Mouse (Mus musculus) ES-Bruce4 (cell line): Measurements from ENCODE around the gene Btnl4. TPM values are rescaled to one million over a fixed set of nuclear protein-coding genes. Genes with fewer than 3 reads are reported as not detected.
A peak's percentile ranks its signal among the peaks of the same experiment; 100 is the strongest.
"Not testable (repeated sequence)": the region's sequence is repeated elsewhere in the genome, so short reads cannot be mapped to it uniquely, and the experiment has no call there.

Experiments
- H3K27ac ChIP-seq: 2 replicates; pipeline ENCODE4 v1.5.1; 2012; ENCODE audit warnings: low read length, inconsistent platforms; ENCODE audit not compliant: insufficient read depth
- H3K27me3 ChIP-seq: 2 replicates; pipeline ENCODE4 v1.6.1; 2012; ENCODE audit warnings: mild to moderate bottlenecking, low read length, inconsistent platforms; ENCODE audit not compliant: control insufficient read depth, poor library complexity, insufficient read depth, severe bottlenecking
- H3K36me3 ChIP-seq: 2 replicates; pipeline ENCODE4 v1.6.1; 2012; ENCODE audit warnings: inconsistent platforms, mild to moderate bottlenecking, low read length, moderate library complexity; ENCODE audit not compliant: control insufficient read depth, poor library complexity, insufficient read depth, severe bottlenecking
- H3K4me1 ChIP-seq: one replicate; pipeline ENCODE4 v1.8.1; 2011; ENCODE audit warnings: low read length; ENCODE audit not compliant: control insufficient read depth, insufficient read depth
- H3K4me3 ChIP-seq: 2 replicates; pipeline ENCODE4 v1.5.1; 2011; ENCODE audit warnings: low read depth, mild to moderate bottlenecking, low read length
- H3K9ac ChIP-seq: 2 replicates; pipeline ENCODE4 v1.6.1; 2012; ENCODE audit warnings: low read depth, mild to moderate bottlenecking, inconsistent platforms; ENCODE audit not compliant: poor library complexity, severe bottlenecking
- H3K9me3 ChIP-seq: replicated peaks from 2 replicates; pipeline ENCODE4 v1.6.1; 2012; ENCODE audit warnings: mild to moderate bottlenecking, low read length, inconsistent platforms; ENCODE audit not compliant: control insufficient read depth, poor library complexity, insufficient read depth, severe bottlenecking
- CTCF ChIP-seq: IDR thresholded peaks from one replicate; pipeline ENCODE4 v1.8.1; 2011; ENCODE audit warnings: low read depth, low read length
- EP300 ChIP-seq: IDR thresholded peaks from 2 replicates; pipeline ENCODE4 v1.6.1; 2011; ENCODE audit warnings: low read depth, low read length; ENCODE audit not compliant: insufficient read depth
- POLR2A ChIP-seq: IDR thresholded peaks from one replicate; pipeline ENCODE4 v1.8.1; 2011; ENCODE audit warnings: low read length; ENCODE audit not compliant: insufficient read depth
- polyA plus RNA-seq: library from polyadenylated mRNA; stranded (reverse); fragments of >200 nt; gene quantifications from 2 replicates; pipeline ENCODE4 v1.2.4, GENCODE M21; 2011; ENCODE audit warnings: low read depth; ENCODE audit not compliant: missing spikeins, insufficient read depth, insufficient read length

The Btnl4 gene
- polyA plus RNA-seq, 1 experiment, result not detected

GRCm38 (mm10) chr17:34511723-34512122, 34.6 kb upstream of the Btnl4 start:
- TF ChIP-seq CTCF, result peak; percentile 10
- H3K36me3 ChIP-seq, H3K27me3 ChIP-seq, H3K27ac ChIP-seq, H3K9me3 ChIP-seq, H3K4me1 ChIP-seq, H3K9ac ChIP-seq, H3K4me3 ChIP-seq: not testable (repeated sequence)

- TF ChIP-seq POLR2A (no peak), EP300 (no peak), CTCF (no peak)
- Histone ChIP-seq H3K27ac (no peak overlapping the region), H3K4me3 (no peak overlapping the region), H3K9ac (no peak overlapping the region), H3K27me3 (no peaks in the 10 kb centered on the region), H3K9me3 (no peaks in the 10 kb centered on the region), H3K36me3 (no peaks in the 10 kb centered on the region), H3K4me1 (no peaks in the 10 kb centered on the region)
These were observed 30.5 kb upstream of the Btnl4 start for GRCm38 (mm10) chr17:34507591-34507990.

DNA sequence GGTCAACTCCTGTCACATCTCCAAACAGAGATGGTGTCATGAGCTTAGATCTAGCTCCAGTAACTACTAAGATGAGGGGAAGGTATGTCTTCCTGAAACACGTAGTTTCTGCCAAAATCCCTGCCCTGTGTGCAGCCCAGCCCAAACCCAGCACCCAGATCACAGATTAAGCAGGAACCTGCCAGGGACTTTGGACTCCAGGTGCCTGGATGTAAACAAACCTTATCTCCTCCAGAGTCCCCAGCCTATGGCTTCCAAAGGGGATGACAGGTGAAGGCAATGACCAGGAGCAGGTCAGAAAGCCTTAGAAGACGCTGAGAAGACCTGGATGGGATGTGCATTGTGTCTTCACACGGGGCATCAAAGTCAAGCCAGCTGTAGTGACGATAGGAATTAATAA, 20.6 kb upstream of the Btnl4 start:
- H3K36me3 ChIP-seq, H3K4me1 ChIP-seq, H3K27ac ChIP-seq, H3K9me3 ChIP-seq, H3K4me3 ChIP-seq, H3K27me3 ChIP-seq, H3K9ac ChIP-seq: not testable (repeated sequence)

- not testable (repeated sequence) for H3K9me3 ChIP-seq, H3K27me3 ChIP-seq, H3K9ac ChIP-seq, H3K4me1 ChIP-seq, H3K27ac ChIP-seq, H3K36me3 ChIP-seq, H3K4me3 ChIP-seq
These were observed 20.2 kb upstream of the Btnl4 start for GRCm38 (mm10) chr17:34497319-34497718.

- Histone ChIP-seq H3K27ac (no peak overlapping the region), H3K27me3 (no peaks in the 10 kb centered on the region), H3K36me3 (no peaks in the 10 kb centered on the region), H3K4me3 (no peak overlapping the region), H3K4me1 (no peaks in the 10 kb centered on the region), H3K9ac (no peak overlapping the region), H3K9me3 (no peaks in the 10 kb centered on the region)
- TF ChIP-seq POLR2A (no peak), CTCF (no peak), EP300 (no peak)
These were observed 19.4 kb upstream of the Btnl4 start for GRCm38 (mm10) chr17:34496539-34496938.

GRCm38 (mm10) chr17:34495156-34495555, 18.0 kb upstream of the Btnl4 start:
- H3K4me1 ChIP-seq, H3K27ac ChIP-seq, H3K9ac ChIP-seq, H3K36me3 ChIP-seq, H3K27me3 ChIP-seq, H3K9me3 ChIP-seq, H3K4me3 ChIP-seq: not testable (repeated sequence)

DNA sequence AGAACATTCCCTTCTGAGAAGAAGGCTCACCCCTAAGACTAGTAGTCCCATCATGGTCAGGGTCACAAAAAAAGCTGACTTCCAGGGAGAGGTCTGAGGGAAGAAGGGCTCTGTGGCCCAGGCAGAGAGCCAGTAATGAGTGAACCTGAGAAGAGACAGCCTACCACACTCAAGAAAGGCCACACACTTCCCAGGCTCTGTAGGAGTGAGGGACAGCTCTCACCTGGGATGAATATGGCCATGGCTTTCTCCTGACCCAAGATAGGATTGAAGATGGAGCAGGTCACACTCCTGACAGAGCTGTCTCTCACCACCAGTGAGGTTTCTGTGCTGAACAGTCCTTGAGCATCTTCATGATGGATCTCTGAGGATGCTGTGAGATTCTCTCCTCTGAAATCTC, 15.7 kb upstream of the Btnl4 start:
- TF ChIP-seq CTCF (no peak), EP300 (no peak), POLR2A (no peak)
- no peaks in the 10 kb centered on the region for H3K9me3 ChIP-seq
- no peak overlapping the region for H3K4me3 ChIP-seq
- H3K9ac ChIP-seq, result no peak overlapping the region
- no peaks in the 10 kb centered on the region for H3K36me3 ChIP-seq
- H3K4me1 ChIP-seq, result no peaks in the 10 kb centered on the region
- no peak overlapping the region for H3K27ac ChIP-seq
- H3K27me3 ChIP-seq, result no peaks in the 10 kb centered on the region
